Mouse (Mus musculus) hindbrain, postnatal 0 days (tissue): ENCODE data around the gene Foxred1. TPM values are rescaled to one million over a fixed set of nuclear protein-coding genes. Genes with fewer than 3 reads are reported as not detected.

Experiments used
- ATAC-seq: fragments of 200-750 bp; cut with Nextera tagmentation; 2 replicates; pipeline ENCODE4 v1.8.0; 2017; ENCODE audit warnings: mild to moderate bottlenecking, moderate TSS enrichment, moderate library complexity
- DNase-seq: peaks from one replicate; pipeline ENCODE4 v3.0.0-alpha.2; 2015; ENCODE audit warnings: low spot score
- H3K27ac ChIP-seq: fragments of 300-500 bp; sonication (generic); 2 replicates; pipeline ENCODE4 v1.5.1; 2014; ENCODE audit warnings: mild to moderate bottlenecking
- H3K27me3 ChIP-seq: fragments of 300-500 bp; sonication (generic); 2 replicates; pipeline ENCODE4 v1.6.1; 2014; ENCODE audit warnings: low read length, mixed read lengths; ENCODE audit not compliant: insufficient read depth
- H3K36me3 ChIP-seq: fragments of 300-500 bp; sonication (generic); 2 replicates; pipeline ENCODE4 v1.6.1; 2014; ENCODE audit warnings: low read length, mixed read lengths; ENCODE audit not compliant: insufficient read depth
- H3K4me1 ChIP-seq: fragments of 300-500 bp; sonication (generic); 2 replicates; pipeline ENCODE4 v1.6.1; 2014; ENCODE audit warnings: antibody characterized with exemption, low read length, mixed read lengths; ENCODE audit not compliant: insufficient read depth
- H3K4me2 ChIP-seq: fragments of 300-500 bp; sonication (generic); 2 replicates; pipeline ENCODE4 v1.6.1; 2014; ENCODE audit warnings: low read depth, mild to moderate bottlenecking, low read length, moderate library complexity, mixed read lengths
- H3K4me3 ChIP-seq: fragments of 300-500 bp; sonication (generic); 2 replicates; pipeline ENCODE4 v1.5.1; 2014; ENCODE audit warnings: low read length
- H3K9ac ChIP-seq: fragments of 300-500 bp; sonication (generic); replicated peaks from 2 replicates; pipeline ENCODE4 v1.6.1; 2014; ENCODE audit warnings: mild to moderate bottlenecking, low read length, moderate library complexity, mixed read lengths
- H3K9me3 ChIP-seq: fragments of 300-500 bp; sonication (generic); 2 replicates; pipeline ENCODE4 v1.6.1; 2016; ENCODE audit warnings: low read length, mixed read lengths
- CTCF ChIP-seq: IDR thresholded peaks from 2 replicates; pipeline ENCODE4 v1.5.1; 2016; ENCODE audit warnings: antibody characterized with exemption, control low read depth, low read depth
- whole genome bisulfite sequencing: fragments of 180-500 bp; shearing (Covaris S2); extraction: QIAGEN DNeasy Blood & Tissue Kit; methylation state at CpG from one replicate; pipeline ENCODE4 v1.1.7; 2014; 5-methylcytosine and 5-hydroxymethylcytosine counted together
- polyA plus RNA-seq: library from polyadenylated mRNA; unstranded; fragments of >200 nt; fragmentation: Nextera tagmentation; extraction: Ambion mirVana; gene quantifications from 2 replicates; pipeline ENCODE4 v1.2.1, GENCODE M21; 2015
- total RNA-seq: library from RNA; depleted of rRNA; stranded (reverse); fragments of >200 nt; gene quantifications from 2 replicates; pipeline ENCODE4 v1.2.3, GENCODE M21; 2014

The Foxred1 gene
- total and polyA plus RNA-seq, 2 experiments from 2014 or later = 31.4 to 47.5 TPM

GRCm38 (mm10) chr9:35164142-35164874 lies 46.5 kb downstream of the Foxred1 start:
- TF ChIP-seq CTCF = no peak
- Histone ChIP-seq H3K9me3 (no peaks in the 10 kb centered on the region), H3K9ac (no peak overlapping the region), H3K36me3 (no peaks in the 10 kb centered on the region), H3K27me3 (no peaks in the 10 kb centered on the region), H3K4me3 (no peak overlapping the region), H3K4me2 (no peak overlapping the region), H3K27ac (no peak overlapping the region), H3K4me1 (no peaks in the 10 kb centered on the region)
- no peak for DNase-seq
- 93% methylated on average over 5 of the region's 5 CpGs for WGBS
- ATAC-seq = no peak

- DNase-seq (peak; percentile 79), ATAC-seq (peak; percentile 75)
- H3K4me1 ChIP-seq = no peaks in the 10 kb centered on the region
- no peaks in the 10 kb centered on the region for H3K27me3 ChIP-seq
- 61% methylated on average over 11 of the region's 11 CpGs for WGBS
- TF ChIP-seq CTCF = no peak
- H3K9me3 ChIP-seq = no peaks in the 10 kb centered on the region
- no peak overlapping the region for H3K27ac ChIP-seq
- H3K9ac ChIP-seq = no peak overlapping the region
- H3K36me3 ChIP-seq = no peaks in the 10 kb centered on the region
- peak overlapping the region; percentile 14; the same call in 1 of the 2 replicates for H3K4me2 ChIP-seq
- H3K4me3 ChIP-seq = no peak overlapping the region
Measured at GRCm38 (mm10) chr9:35163011-35163690, 47.7 kb downstream of the Foxred1 start.

- 86% methylated on average over 7 of the region's 7 CpGs for WGBS
- Histone ChIP-seq H3K9ac (no peak overlapping the region), H3K4me3 (no peak overlapping the region), H3K4me1 (no peaks in the 10 kb centered on the region), H3K27me3 (no peaks in the 10 kb centered on the region), H3K36me3 (no peaks in the 10 kb centered on the region), H3K4me2 (no peak overlapping the region), H3K9me3 (no peaks in the 10 kb centered on the region), H3K27ac (no peak overlapping the region)
- ATAC-seq (no peak), DNase-seq (no peak)
- TF ChIP-seq CTCF = no peak
Measured at GRCm38 (mm10) chr9:35161721-35162120, 49.1 kb downstream of the Foxred1 start.

- Histone ChIP-seq H3K27me3 (no peaks in the 10 kb centered on the region), H3K4me3 (no peak overlapping the region), H3K9ac (no peak overlapping the region), H3K4me2 (no peak overlapping the region), H3K9me3 (no peaks in the 10 kb centered on the region), H3K27ac (no peak overlapping the region), H3K4me1 (no peaks in the 10 kb centered on the region), H3K36me3 (no peaks in the 10 kb centered on the region)
- TF ChIP-seq CTCF = no peak
- no peak for ATAC-seq
- 88% methylated on average over 2 of the region's 2 CpGs for whole genome bisulfite sequencing
- DNase-seq = no peak
Measured at GRCm38 (mm10) chr9:35160662-35161061, 50.2 kb downstream of the Foxred1 start.

- no peaks in the 10 kb centered on the region for H3K36me3 ChIP-seq
- TF ChIP-seq CTCF = no peak
- no peak overlapping the region for H3K4me3 ChIP-seq
- no peak overlapping the region for H3K27ac ChIP-seq
- H3K27me3 ChIP-seq = no peaks in the 10 kb centered on the region
- WGBS = 93% methylated on average over 3 of the region's 3 CpGs
- H3K9ac ChIP-seq = no peak overlapping the region
- no peaks in the 10 kb centered on the region for H3K9me3 ChIP-seq
- no peak overlapping the region for H3K4me2 ChIP-seq
- DNase-seq (no peak), ATAC-seq (no peak)
- no peaks in the 10 kb centered on the region for H3K4me1 ChIP-seq
Measured at GRCm38 (mm10) chr9:35158477-35158876, 52.4 kb downstream of the Foxred1 start.

GRCm38 (mm10) chr9:35156862-35157261 lies 54.0 kb downstream of the Foxred1 start:
- no peak overlapping the region for H3K9ac ChIP-seq
- TF ChIP-seq CTCF = no peak
- no peaks in the 10 kb centered on the region for H3K36me3 ChIP-seq
- no peak overlapping the region for H3K4me2 ChIP-seq
- no peak overlapping the region for H3K27ac ChIP-seq
- H3K27me3 ChIP-seq = no peaks in the 10 kb centered on the region
- no peak overlapping the region for H3K4me3 ChIP-seq
- ATAC-seq (no peak), DNase-seq (no peak)
- no peaks in the 10 kb centered on the region for H3K4me1 ChIP-seq
- H3K9me3 ChIP-seq = no peaks in the 10 kb centered on the region
- 88% methylated on average over 4 of the region's 4 CpGs for WGBS
